Mouse (Mus musculus) megakaryocyte, embryonic 14.5 days (primary cell): ENCODE measurements around the gene Klrb1f.

ENCODE experiments used
- FLI1 ChIP-seq: IDR thresholded peaks from 2 replicates; pipeline ENCODE4 v1.6.1; 2012; ENCODE audit warnings: low read length, inconsistent platforms, mixed read lengths
- GATA1 ChIP-seq: IDR thresholded peaks from 3 replicates; pipeline ENCODE4 v1.6.1; 2012; ENCODE audit warnings: mixed read lengths, low read length, inconsistent platforms, borderline replicate concordance

DNA sequence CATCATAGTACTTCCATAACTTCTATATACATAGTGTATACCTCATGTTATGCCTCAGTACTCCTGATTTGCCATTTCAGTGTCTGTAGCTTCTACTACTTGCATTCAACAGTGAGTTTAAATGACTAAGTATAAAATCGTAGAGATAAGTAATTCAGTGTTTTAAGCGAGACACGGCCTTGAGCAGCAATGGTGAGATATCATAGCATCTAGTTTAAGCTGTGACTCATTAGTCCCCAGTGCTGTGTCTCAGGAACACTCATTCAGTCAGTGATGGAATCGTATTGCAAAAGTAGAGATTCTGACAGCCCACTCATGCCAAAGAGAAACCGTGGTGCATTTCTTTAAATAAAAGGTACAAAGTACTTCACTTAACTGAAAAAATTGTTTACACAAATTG, 6.0 kb downstream of the Klrb1f start:
- no peak for TF ChIP-seq FLI1
- TF ChIP-seq GATA1: no peak
